Mouse (Mus musculus) embryonic stem cell, embryonic (primary cell): Measurements from ENCODE around the gene Wnt1.

ENCODE experiments used
- CTCF ChIA-PET, 4 experiments: fragments of 300-600 bp in 2 of 4; fragments of 350-600 bp in 2 of 4; sonication (Branson Sonifier 250); formaldehyde crosslinking; loops; one replicate each; lab custom pipeline; 2022; ENCODE audit warnings: inconsistent platforms in 2 of 4; lab: Charles Lee
- POLR2A ChIA-PET, 4 experiments: fragments of 300-600 bp in 2 of 4; fragments of 350-600 bp in 2 of 4; sonication (Branson Sonifier 250); formaldehyde crosslinking; loops; one replicate each; lab custom pipeline; 2022; ENCODE audit warnings: antibody characterized with exemption in 4 of 4, inconsistent platforms in 1 of 4; lab: Charles Lee

The Wnt1 gene

GRCm38 (mm10) chr15:98771813-98772425 lies 17.7 kb upstream of the Wnt1 start:
- ChIA-PET POLR2A (interaction anchor here in 3 of 4 experiments (0.6 to 6.2 kb wide), 22 partner anchors 8 to 258 kb away, joined by 3 to 46 read pairs (median 4); partner anchors contain the start of genes Arf3 (in 3 of the 3), Fkbp11 (in 1 of the 3), Kansl2 (in 1 of the 3) and Tuba1c (in 1 of the 3)), CTCF (interaction anchor here in 3 of 4 experiments (0.7 to 1.5 kb wide), 10 partner anchors 9 to 584 kb away, joined by 3 to 4 read pairs (median 3); partner anchors contain the start of genes Arf3 (in 1 of the 3) and Wnt1 (in 1 of the 3))

GRCm38 (mm10) chr15:98772511-98773211 lies 17.0 kb upstream of the Wnt1 start:
- ChIA-PET CTCF (interaction anchor here in 3 of 4 experiments (0.5 to 1.5 kb wide), 10 partner anchors 10 to 584 kb away, joined by 3 to 5 read pairs (median 3); partner anchors contain the start of genes Arf3 (in 1 of the 3) and Wnt1 (in 1 of the 3)), POLR2A (interaction anchor here in 3 of 4 experiments (0.6 to 6.2 kb wide), 26 partner anchors 8 to 257 kb away, joined by 3 to 46 read pairs (median 4); partner anchors contain the start of genes Arf3 (in 3 of the 3), Fkbp11 (in 1 of the 3), Kansl2 (in 1 of the 3) and Rnd1 (in 1 of the 3))

GRCm38 (mm10) chr15:98774096-98774495 lies 15.6 kb upstream of the Wnt1 start:
- CTCF ChIA-PET = interaction anchor here in 2 of 4 experiments (1.1 to 1.4 kb wide), 3 partner anchors 10 to 320 kb away, joined by 3 to 6 read pairs (median 4); no protein-coding TSS in a partner anchor
- POLR2A ChIA-PET = interaction anchor here in 3 of 4 experiments (0.6 to 6.2 kb wide), 14 partner anchors 11 to 256 kb away, joined by 3 to 46 read pairs (median 4); partner anchors contain the start of genes Arf3 (in 3 of the 3), Rnd1 (in 1 of the 3), Tuba1c (in 1 of the 3) and Wnt1 (in 1 of the 3)

- ChIA-PET CTCF (interaction anchor here in 3 of 4 experiments (0.6 to 1.3 kb wide), 5 partner anchors 8 to 32 kb away, joined by 3 to 5 read pairs (median 3); no protein-coding TSS in a partner anchor), POLR2A (interaction anchor here in 2 of 4 experiments (0.5 to 6.2 kb wide), 9 partner anchors 12 to 254 kb away, joined by 3 to 46 read pairs (median 4); partner anchors contain the start of genes Arf3 (in 2 of the 2), Rnd1 (in 1 of the 2) and Wnt1 (in 1 of the 2))
These were observed 14.1 kb upstream of the Wnt1 start for GRCm38 (mm10) chr15:98775533-98775932.

- ChIA-PET POLR2A (interaction anchor here in 3 of 4 experiments (0.5 to 6.2 kb wide), 13 partner anchors 13 to 254 kb away, joined by 3 to 46 read pairs (median 4); partner anchors contain the start of genes Arf3 (in 3 of the 3), Prkag1 (in 1 of the 3), Rnd1 (in 1 of the 3) and Wnt1 (in 1 of the 3)), CTCF (interaction anchor here (0.6 to 1.3 kb wide), 9 partner anchors 9 to 175 kb away, joined by 3 to 7 read pairs (median 5); partner anchors contain the start of gene Arf3 (in 1 of the 4))
These were observed 13.2 kb upstream of the Wnt1 start for GRCm38 (mm10) chr15:98776280-98777004.

- CTCF ChIA-PET = interaction anchor here (0.6 to 2.7 kb wide), 9 partner anchors 13 to 175 kb away, joined by 3 to 7 read pairs (median 5); partner anchors contain the start of gene Arf3 (in 1 of the 4)
- POLR2A ChIA-PET = interaction anchor here (0.6 to 6.2 kb wide), 8 partner anchors 10 to 54 kb away, joined by 3 to 46 read pairs (median 4); partner anchors contain the start of genes Arf3 (in 3 of the 4), Prkag1 (in 1 of the 4) and Wnt1 (in 1 of the 4)
These were observed 12.5 kb upstream of the Wnt1 start for GRCm38 (mm10) chr15:98777005-98777616.

GRCm38 (mm10) chr15:98777762-98778161 lies 11.9 kb upstream of the Wnt1 start, which contains the start of gene Wnt10b:
Gene Wnt10b, minus strand, starts transcription at chr15:98778150.
- POLR2A ChIA-PET = interaction anchor here in 3 of 4 experiments (0.6 to 5.1 kb wide), 6 partner anchors 9 to 49 kb away, joined by 3 to 36 read pairs (median 4); partner anchors contain the start of gene Wnt1 (in 1 of the 3)
- CTCF ChIA-PET = interaction anchor here in 2 of 4 experiments (0.9 to 4.1 kb wide), 4 partner anchors 13 to 22 kb away, joined by 3 to 21 read pairs (median 5); no protein-coding TSS in a partner anchor

GRCm38 (mm10) chr15:98778191-98778770 lies 11.4 kb upstream of the Wnt1 start:
- ChIA-PET CTCF (interaction anchor here in 3 of 4 experiments (0.6 to 4.1 kb wide), 8 partner anchors 12 to 79 kb away, joined by 3 to 26 read pairs (median 5); partner anchors contain the start of gene Wnt1 (in 1 of the 3)), POLR2A (interaction anchor here (0.7 to 5.1 kb wide), 11 partner anchors 8 to 214 kb away, joined by 3 to 36 read pairs (median 3); partner anchors contain the start of genes Arf3 (in 2 of the 4) and Wnt1 (in 1 of the 4))

- POLR2A ChIA-PET = interaction anchor here (0.6 to 5.1 kb wide), 13 partner anchors 13 to 239 kb away, joined by 3 to 36 read pairs (median 3); partner anchors contain the start of genes Arf3 (in 2 of the 4) and Wnt1 (in 1 of the 4)
- CTCF ChIA-PET = interaction anchor here in 3 of 4 experiments (0.6 to 4.1 kb wide), 9 partner anchors 10 to 88 kb away, joined by 3 to 26 read pairs (median 5); partner anchors contain the start of gene Wnt1 (in 1 of the 3)
These were observed 10.9 kb upstream of the Wnt1 start for GRCm38 (mm10) chr15:98778806-98779205.

GRCm38 (mm10) chr15:98780075-98780474 lies 9.6 kb upstream of the Wnt1 start:
- ChIA-PET POLR2A (interaction anchor here (1.0 to 5.1 kb wide), 13 partner anchors 8 to 238 kb away, joined by 3 to 36 read pairs (median 4); partner anchors contain the start of genes Arf3 (in 2 of the 4), Fkbp11 (in 1 of the 4) and Wnt1 (in 1 of the 4)), CTCF (interaction anchor here (0.6 to 4.1 kb wide), 19 partner anchors 9 to 674 kb away, joined by 3 to 26 read pairs (median 5); partner anchors contain the start of genes Wnt1 (in 2 of the 4) and Arf3 (in 1 of the 4))

GRCm38 (mm10) chr15:98780573-98780972 lies 9.1 kb upstream of the Wnt1 start:
- ChIA-PET CTCF (interaction anchor here (0.5 to 4.1 kb wide), 27 partner anchors 9 to 674 kb away, joined by 3 to 26 read pairs (median 4); partner anchors contain the start of genes Wnt1 (in 2 of the 4), Arf3 (in 1 of the 4) and Fkbp11 (in 1 of the 4)), POLR2A (interaction anchor here (0.8 to 5.1 kb wide), 15 partner anchors 8 to 249 kb away, joined by 3 to 36 read pairs (median 3); partner anchors contain the start of genes Arf3 (in 2 of the 4), Fkbp11 (in 1 of the 4), Tuba1c (in 1 of the 4) and Wnt1 (in 1 of the 4))

- CTCF ChIA-PET = interaction anchor here (0.6 to 4.1 kb wide), 25 partner anchors 8 to 808 kb away, joined by 3 to 26 read pairs (median 5); partner anchors contain the start of genes Wnt1 (in 3 of the 4) and Fkbp11 (in 1 of the 4)
- POLR2A ChIA-PET = interaction anchor here (0.8 to 5.1 kb wide), 15 partner anchors 9 to 249 kb away, joined by 3 to 36 read pairs (median 3); partner anchors contain the start of genes Arf3 (in 1 of the 4), Fkbp11 (in 1 of the 4), Tuba1c (in 1 of the 4) and Wnt1 (in 1 of the 4)
These were observed 8.5 kb upstream of the Wnt1 start for GRCm38 (mm10) chr15:98781166-98781565.

- POLR2A ChIA-PET = interaction anchor here in 1 of 4 experiments (1.1 to 1.6 kb wide), 2 partner anchors 23 to 45 kb away, joined by 4 read pairs; partner anchors contain the start of gene Arf3
- CTCF ChIA-PET = interaction anchor here in 1 of 4 experiments (2.2 kb wide), 1 partner anchor 14 kb away, joined by 5 read pairs; no protein-coding TSS in a partner anchor
These were observed 3.9 kb upstream of the Wnt1 start for GRCm38 (mm10) chr15:98785744-98786143.

GRCm38 (mm10) chr15:98787930-98788329 lies 1.7 kb upstream of the Wnt1 start:
- ChIA-PET POLR2A (interaction anchor here in 1 of 4 experiments (0.6 to 6.9 kb wide), 3 partner anchors 9 to 143 kb away, joined by 4 to 36 read pairs (median 6); partner anchors contain the start of gene Wnt10b), CTCF (interaction anchor here in 2 of 4 experiments (1.6 to 4.3 kb wide), 2 partner anchors 12 to 44 kb away, joined by 3 to 26 read pairs; no protein-coding TSS in a partner anchor)
